Mouse (Mus musculus) brown adipose tissue, adult 24 weeks (tissue): ENCODE results near the gene Gm47955. TPM values are rescaled to one million over a fixed set of nuclear protein-coding genes. Genes with fewer than 3 reads are reported as not detected.
"Not testable (repeated sequence)": the region's sequence is repeated elsewhere in the genome, so short reads cannot be mapped to it uniquely, and the experiment has no call there.

ENCODE experiments used
- H3K27ac ChIP-seq: fragments of 200-500 bp; replicated peaks from 2 replicates; pipeline ENCODE4 v1.5.1; 2012; ENCODE audit warnings: low read depth, mild to moderate bottlenecking, low read length
- H3K4me1 ChIP-seq: fragments of 200-500 bp; 2 replicates; pipeline ENCODE4 v1.6.1; 2012; ENCODE audit warnings: low read length, mixed read lengths; ENCODE audit not compliant: control insufficient read depth, insufficient read depth, insufficient read length
- H3K4me3 ChIP-seq: fragments of 200-500 bp; 2 replicates; pipeline ENCODE4 v1.5.1; 2012; ENCODE audit warnings: low read depth, mild to moderate bottlenecking, low read length, moderate library complexity; ENCODE audit not compliant: insufficient read depth
- polyA plus RNA-seq: library from polyadenylated mRNA; stranded (reverse); fragments of >200 nt; gene quantifications from 2 replicates; pipeline ENCODE4 v1.2.4, GENCODE M21; 2012; ENCODE audit not compliant: missing spikeins, insufficient read depth, insufficient read length

Gm47955 gene
- polyA plus RNA-seq, 1 experiment = not detected

DNA sequence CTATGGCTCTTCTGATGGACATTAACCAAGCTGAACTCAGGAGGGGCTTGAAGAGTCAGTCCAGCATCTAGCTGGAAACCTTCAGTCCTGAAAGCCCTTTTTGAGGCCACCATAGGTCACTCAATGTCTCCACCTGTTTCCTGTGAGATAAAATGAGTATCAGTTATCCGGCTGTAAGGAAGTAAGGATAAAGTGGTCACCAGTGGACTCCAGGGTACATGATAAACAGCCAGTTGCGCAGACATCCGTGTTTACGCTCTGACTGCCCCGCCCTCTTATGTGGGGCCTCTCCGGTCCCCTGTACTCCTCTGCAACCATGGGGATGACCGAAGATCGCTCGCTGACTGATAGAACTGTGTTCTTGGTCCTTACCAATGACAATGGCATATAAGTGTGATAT lies 14.3 kb downstream of the Gm47955 start:
- no peak overlapping the region for H3K27ac ChIP-seq
- H3K4me3 ChIP-seq = no peak overlapping the region
- H3K4me1 ChIP-seq = peaks cover 6% of the 10 kb centered on the region; the same call in 1 of the 2 replicates

DNA sequence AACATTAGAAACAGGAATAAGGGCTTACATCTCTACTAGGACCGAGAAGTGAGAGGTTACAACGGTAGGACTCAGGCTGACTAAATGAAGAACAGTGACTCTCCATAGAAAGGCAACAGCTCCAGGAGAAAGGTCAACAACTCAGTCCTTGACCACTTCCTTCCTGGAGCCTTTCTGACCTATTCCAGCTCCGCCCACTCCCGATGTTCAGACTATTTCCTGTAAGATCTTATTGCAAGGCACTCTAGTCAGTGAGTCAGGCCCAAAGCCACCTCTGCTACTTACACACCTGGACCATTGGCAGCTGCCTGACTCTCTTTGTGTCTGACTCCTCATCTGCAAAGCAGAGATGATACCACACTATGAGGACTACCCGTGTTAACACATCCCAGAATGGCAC lies 15.7 kb downstream of the Gm47955 start:
- Histone ChIP-seq H3K4me3 (no peak overlapping the region), H3K4me1 (peaks cover 6% of the 10 kb centered on the region; the same call in 1 of the 2 replicates), H3K27ac (no peak overlapping the region)

DNA sequence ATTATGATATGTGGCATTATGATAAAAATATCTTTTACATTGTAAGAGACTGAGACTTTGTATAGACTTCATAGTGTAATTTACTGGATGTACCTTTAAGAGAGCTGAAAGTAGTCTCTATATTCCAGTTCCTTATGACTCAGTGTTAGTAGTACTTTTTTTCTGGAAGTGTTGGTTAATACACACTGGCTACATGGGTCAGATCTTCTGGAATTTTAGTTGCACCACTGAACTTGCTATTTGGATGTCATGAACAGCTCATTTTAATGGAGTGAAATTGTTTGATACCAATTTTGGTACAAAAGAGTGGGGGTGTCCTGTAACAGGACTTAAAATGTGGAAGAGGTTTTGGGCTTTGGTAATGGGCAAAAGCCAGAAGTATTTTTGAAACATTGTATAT lies 17.8 kb downstream of the Gm47955 start:
- H3K4me3 ChIP-seq = no peak overlapping the region
- H3K4me1 ChIP-seq = peaks cover 6% of the 10 kb centered on the region; the same call in 1 of the 2 replicates
- no peak overlapping the region for H3K27ac ChIP-seq

- H3K27ac ChIP-seq = no peak overlapping the region
Observed at GRCm38 (mm10) chr1:82986738-82987137, 26.7 kb downstream of the Gm47955 start.

DNA sequence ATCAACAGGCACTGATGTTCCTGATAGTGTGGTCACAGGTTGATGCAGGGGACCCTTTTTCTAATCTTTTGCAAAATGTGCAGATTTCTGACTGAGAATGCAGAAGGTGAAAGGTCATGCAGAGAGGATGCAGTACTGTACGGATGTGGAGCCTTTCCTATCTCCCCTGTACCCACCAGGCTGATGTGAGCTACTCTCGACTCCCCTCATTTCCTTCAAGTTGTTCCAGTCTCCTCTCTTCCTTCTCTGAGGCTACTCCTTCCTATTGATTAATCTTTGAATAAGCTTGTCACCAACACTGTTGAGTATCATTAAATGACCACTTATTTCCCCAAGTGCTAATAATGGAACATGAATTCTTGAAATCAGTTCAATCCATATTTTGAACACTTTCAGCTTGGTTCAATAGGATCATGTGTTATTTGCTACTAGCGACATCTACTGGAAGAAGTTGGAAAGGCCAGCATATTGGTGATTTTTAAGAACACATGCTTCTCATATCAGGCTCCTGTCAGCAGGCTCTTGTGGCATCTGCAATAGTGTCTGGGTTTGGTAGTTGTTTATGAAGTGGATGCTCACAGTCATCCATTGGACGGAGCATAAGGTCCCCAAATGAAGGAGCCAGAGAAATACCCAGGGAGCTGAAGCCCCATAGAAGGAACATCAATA lies 27.6 kb downstream of the Gm47955 start:
- Histone ChIP-seq H3K27ac (no peak overlapping the region), H3K4me1 (no peaks in the 10 kb centered on the region), H3K4me3 (no peak overlapping the region)

More at GRCm38 (mm10) chr1:82986738-82987137, 26.7 kb downstream of the Gm47955 start:
- Histone ChIP-seq H3K4me3 (no peak overlapping the region), H3K4me1 (no peaks in the 10 kb centered on the region)

DNA sequence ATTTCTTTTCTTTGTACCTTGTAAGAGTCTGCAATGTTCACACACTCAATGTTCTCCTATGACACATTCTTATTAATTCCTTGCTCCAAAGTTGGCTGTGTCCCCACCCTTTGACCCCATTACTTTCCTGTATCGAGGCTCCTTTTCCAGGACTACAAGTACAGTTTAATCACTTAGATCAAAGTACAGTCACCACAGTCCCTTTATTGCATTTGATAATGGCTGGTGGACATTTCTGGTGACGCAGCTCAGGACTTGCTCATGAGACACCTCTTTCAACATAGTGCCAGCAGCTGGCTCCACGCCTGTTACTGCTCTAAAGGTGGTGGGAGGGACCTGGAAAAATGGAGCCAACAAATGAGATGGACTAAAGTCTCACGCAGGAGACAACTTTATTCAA lies 31.0 kb downstream of the Gm47955 start:
- Histone ChIP-seq H3K4me1 (no peaks in the 10 kb centered on the region), H3K4me3 (no peak overlapping the region), H3K27ac (no peak overlapping the region)

DNA sequence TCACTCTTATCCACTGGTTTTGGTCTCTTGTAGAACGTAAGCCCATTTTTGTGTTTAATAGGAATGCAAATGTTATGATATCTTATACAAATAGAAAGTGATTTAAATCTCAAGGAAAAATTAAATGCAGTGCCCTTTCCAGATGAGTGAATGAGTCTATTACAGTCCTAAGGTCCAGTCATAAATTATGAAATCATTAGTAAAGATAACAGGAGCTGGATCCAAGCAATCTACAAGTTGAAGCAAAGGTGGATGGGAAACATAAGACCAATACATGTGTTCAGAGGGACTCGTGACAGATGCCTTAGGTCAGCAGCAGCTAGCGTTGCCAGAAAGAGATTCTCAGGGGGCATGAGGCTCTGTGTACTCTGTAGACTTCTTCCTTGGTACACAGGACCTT lies 31.5 kb downstream of the Gm47955 start:
- Histone ChIP-seq H3K4me3 (no peak overlapping the region), H3K27ac (no peak overlapping the region), H3K4me1 (no peaks in the 10 kb centered on the region)

DNA sequence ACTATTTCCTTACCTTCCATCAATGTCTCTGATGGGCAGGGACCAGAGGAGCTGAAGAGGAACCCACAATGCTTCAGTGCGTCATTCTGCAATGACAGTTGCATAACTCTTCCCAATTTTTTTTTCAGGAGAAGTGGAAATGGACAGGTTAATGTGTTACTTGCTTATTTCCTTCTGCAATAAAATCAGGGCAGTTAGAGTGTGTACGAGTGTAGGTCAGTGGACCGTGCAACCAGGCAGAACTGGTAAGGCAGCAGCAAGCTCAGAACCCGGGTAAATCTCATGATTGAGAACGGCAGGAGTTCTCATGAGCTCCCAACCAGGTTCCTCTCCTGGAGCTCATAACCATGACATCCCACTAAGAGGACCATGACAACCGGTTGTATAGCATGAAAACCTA lies 32.0 kb downstream of the Gm47955 start:
- Histone ChIP-seq H3K4me3 (no peak overlapping the region), H3K4me1 (no peaks in the 10 kb centered on the region), H3K27ac (no peak overlapping the region)

DNA sequence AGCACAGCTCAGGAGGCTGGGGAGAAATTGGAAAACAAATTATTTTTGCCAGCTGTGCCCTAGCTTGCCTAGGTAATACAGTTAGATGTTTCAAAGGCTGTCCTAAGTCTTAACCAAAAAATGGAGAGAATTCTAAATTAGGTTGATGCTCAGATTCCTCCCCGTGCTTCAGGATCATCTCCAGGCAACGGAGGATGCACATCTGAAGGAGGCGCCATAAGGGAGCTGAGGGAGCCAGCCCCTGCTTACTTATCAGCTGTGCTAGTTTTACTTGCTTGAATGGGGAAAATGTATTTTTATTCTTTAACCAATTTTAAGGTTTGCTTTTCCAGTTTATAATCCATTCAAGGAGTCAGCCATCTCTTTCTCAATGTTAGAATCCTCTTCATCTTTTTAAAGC lies 33.9 kb downstream of the Gm47955 start:
- Histone ChIP-seq H3K4me1 (no peaks in the 10 kb centered on the region), H3K27ac (no peak overlapping the region), H3K4me3 (no peak overlapping the region)

- not testable (repeated sequence) for H3K27ac ChIP-seq, H3K4me3 ChIP-seq, H3K4me1 ChIP-seq
Observed at GRCm38 (mm10) chr1:83000306-83000705, 40.2 kb downstream of the Gm47955 start, which contains the start of gene Gm47959. Gene Gm47959, plus strand, starts transcription at chr1:83000548.

DNA sequence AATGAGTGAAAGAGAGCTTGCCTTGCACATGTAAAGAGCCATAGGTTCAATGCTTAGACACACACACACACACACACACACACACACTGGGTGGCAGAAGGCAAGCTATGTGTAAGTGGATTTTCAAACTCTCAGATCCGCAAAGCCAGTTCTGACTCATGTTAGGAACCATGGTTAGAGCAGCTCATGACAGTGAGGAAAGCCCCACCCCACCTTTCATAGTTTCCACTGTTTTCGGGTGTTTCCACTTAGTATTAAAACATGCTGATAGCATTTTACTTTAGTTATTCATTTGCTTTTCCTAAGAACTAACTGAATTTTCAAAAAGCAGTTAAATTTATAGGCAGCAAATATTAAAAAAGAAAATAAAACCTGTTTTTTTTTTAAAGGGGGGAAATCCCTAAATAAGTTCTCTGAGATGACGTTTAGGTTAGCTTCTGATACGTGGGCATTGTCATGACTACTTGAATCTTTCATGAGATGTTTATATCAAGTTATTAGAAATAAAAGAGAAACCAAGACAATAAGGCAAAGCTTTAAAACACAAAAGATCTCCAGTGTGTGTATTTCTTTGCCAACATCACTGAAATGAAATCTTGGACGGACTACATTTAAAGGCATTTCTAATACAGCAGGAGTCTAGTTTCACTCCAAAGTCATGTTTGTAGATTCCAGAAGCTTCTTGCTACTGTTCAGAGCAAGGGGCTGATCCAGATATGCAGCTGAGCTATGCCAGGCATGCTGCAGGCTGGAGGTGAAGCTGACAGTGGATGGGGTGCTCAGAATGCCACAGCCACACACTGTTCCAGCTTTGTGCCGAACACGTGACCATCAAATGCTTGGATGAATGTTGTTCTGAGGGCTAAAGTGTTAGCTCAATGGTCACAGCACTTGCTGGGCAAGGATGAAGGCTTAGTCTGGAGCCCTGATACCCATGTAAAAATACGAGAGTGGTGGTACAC lies 46.4 kb downstream of the Gm47955 start:
- Histone ChIP-seq H3K27ac (no peak overlapping the region), H3K4me3 (no peak overlapping the region)

DNA sequence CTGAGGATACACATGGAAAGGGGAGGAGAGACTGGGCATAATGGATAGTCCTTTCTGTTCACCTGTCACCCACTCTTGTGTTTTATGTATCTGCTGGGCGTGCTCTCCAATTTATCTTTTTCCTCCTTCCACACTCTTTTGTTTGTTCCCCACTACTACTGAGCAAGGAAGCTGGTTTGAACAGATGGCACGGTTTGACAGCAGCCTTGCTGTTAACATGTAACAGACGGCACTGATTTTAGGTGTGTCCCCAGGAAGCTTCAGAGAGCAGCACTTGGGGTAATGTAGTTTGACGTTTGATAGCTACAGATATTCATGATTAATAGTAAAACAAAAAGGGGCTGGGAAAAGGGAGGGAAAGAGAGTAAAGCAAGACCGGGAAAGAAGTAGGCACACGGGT lies 47.4 kb downstream of the Gm47955 start:
- H3K4me3 ChIP-seq = no peak overlapping the region
- no peak overlapping the region for H3K27ac ChIP-seq
- H3K4me1 ChIP-seq = no peaks in the 10 kb centered on the region

More for the DNA sequence above, 46.4 kb downstream of the Gm47955 start:
- no peaks in the 10 kb centered on the region for H3K4me1 ChIP-seq

Other genes starting within 250 kb of the Gm47955 start
- 191 and 204 TPM in 2 replicates for gene Mff, start 235.4 kb upstream of the Gm47955 start, polyA plus RNA-seq
- gene Tm4sf20, start 191.8 kb upstream of the Gm47955 start, polyA plus RNA-seq = not detected in 2 replicates
- gene Gm47791, start 189.0 kb upstream of the Gm47955 start, polyA plus RNA-seq = not detected in 2 replicates
- gene Agfg1, start 120.8 kb upstream of the Gm47955 start, polyA plus RNA-seq = 24.7 and 26.5 TPM in 2 replicates
- not detected in 2 replicates for gene A030005L19Rik, start 47.0 kb upstream of the Gm47955 start, polyA plus RNA-seq
- not detected in 2 replicates for gene A030014E15Rik, start 35.4 kb upstream of the Gm47955 start, polyA plus RNA-seq
- not detected in 2 replicates for gene Gm6217, start 28.9 kb upstream of the Gm47955 start, polyA plus RNA-seq
- gene A030003K21Rik, start 16.9 kb upstream of the Gm47955 start, polyA plus RNA-seq = not detected in 2 replicates
- not detected in 2 replicates for gene Gm7544, start 4.3 kb upstream of the Gm47955 start, polyA plus RNA-seq
- gene Gm47959, start 40.3 kb downstream of the Gm47955 start, polyA plus RNA-seq = not detected in 2 replicates
- gene Slc19a3, start 78.2 kb downstream of the Gm47955 start, polyA plus RNA-seq = not detected in 2 replicates
- gene Krtap28-10, start 82.2 kb downstream of the Gm47955 start, polyA plus RNA-seq = not detected in 2 replicates
- gene Gm47969, start 84.6 kb downstream of the Gm47955 start, polyA plus RNA-seq = not detected in 2 replicates
- gene A030005K14Rik, start 99.1 kb downstream of the Gm47955 start, polyA plus RNA-seq = not detected in 2 replicates
- not detected in 2 replicates for gene Krtap28-13, start 100.6 kb downstream of the Gm47955 start, polyA plus RNA-seq
- gene Ccl20, start 156.5 kb downstream of the Gm47955 start, polyA plus RNA-seq = not detected in 2 replicates
- gene Daw1, start 199.5 kb downstream of the Gm47955 start, polyA plus RNA-seq = not detected in 2 replicates